Mouse (Mus musculus) midbrain, embryonic 10.5 days (tissue): Measurements from ENCODE around the gene Ccdc3. TPM values are rescaled to one million over a fixed set of nuclear protein-coding genes. Genes with fewer than 3 reads are reported as not detected.

Source experiments
- DNase-seq: peaks from one replicate; pipeline ENCODE4 v3.0.0-alpha.2; 2017; ENCODE audit warnings: low spot score
- H3K27ac ChIP-seq: fragments of 300-500 bp; sonication (generic); replicated peaks from 2 replicates; pipeline ENCODE4 v1.5.1; 2016; ENCODE audit warnings: mild to moderate bottlenecking
- H3K27me3 ChIP-seq: fragments of 300-500 bp; sonication (generic); 2 replicates; pipeline ENCODE4 v1.6.1; 2016; ENCODE audit warnings: low read depth, mild to moderate bottlenecking; ENCODE audit not compliant: poor library complexity, severe bottlenecking
- H3K36me3 ChIP-seq: fragments of 300-500 bp; sonication (generic); 2 replicates; pipeline ENCODE4 v1.6.1; 2016; ENCODE audit warnings: mild to moderate bottlenecking, moderate library complexity
- H3K4me1 ChIP-seq: fragments of 300-500 bp; sonication (generic); 2 replicates; pipeline ENCODE4 v1.6.1; 2016
- H3K4me3 ChIP-seq: fragments of 300-500 bp; sonication (generic); 2 replicates; pipeline ENCODE4 v1.5.1; 2016; ENCODE audit warnings: mild to moderate bottlenecking, moderate library complexity
- H3K9me3 ChIP-seq: fragments of 300-500 bp; sonication (generic); replicated peaks from 2 replicates; pipeline ENCODE4 v1.6.1; 2016; ENCODE audit warnings: mild to moderate bottlenecking
- WGBS: fragments of 180-500 bp; shearing (Covaris S2); methylation state at CpG from one replicate; pipeline ENCODE4 v1.1.7; 2016; 5-methylcytosine and 5-hydroxymethylcytosine counted together
- polyA plus RNA-seq: library from polyadenylated mRNA; unstranded; fragments of >200 nt; fragmentation: Nextera tagmentation; extraction: Ambion mirVana; gene quantifications from 2 replicates; pipeline ENCODE4 v1.2.1, GENCODE M21; 2016

Gene Ccdc3
- polyA plus RNA-seq, 1 experiment from 2014 or later, result 3.6 TPM

- WGBS, result 78% methylated on average over 4 of the region's 4 CpGs
- no peak for DNase-seq
- H3K4me1 ChIP-seq, result no peaks in the 10 kb centered on the region
Measured at GRCm38 (mm10) chr2:5165941-5166361, 28.4 kb downstream of the Ccdc3 start.

GRCm38 (mm10) chr2:5166796-5167195 lies 29.2 kb downstream of the Ccdc3 start:
- H3K4me3 ChIP-seq, result no peak overlapping the region
- WGBS, result 90% methylated on average over 2 of the region's 2 CpGs
- H3K4me1 ChIP-seq, result no peaks in the 10 kb centered on the region
- no peaks in the 10 kb centered on the region for H3K36me3 ChIP-seq
- H3K9me3 ChIP-seq, result no peaks in the 10 kb centered on the region
- no peak overlapping the region for H3K27ac ChIP-seq
- no peak for DNase-seq
- no peaks in the 10 kb centered on the region for H3K27me3 ChIP-seq

More at GRCm38 (mm10) chr2:5165941-5166361, 28.4 kb downstream of the Ccdc3 start:
- no peaks in the 10 kb centered on the region for H3K36me3 ChIP-seq
- H3K9me3 ChIP-seq, result no peaks in the 10 kb centered on the region
- H3K27me3 ChIP-seq, result no peaks in the 10 kb centered on the region
- H3K4me3 ChIP-seq, result no peak overlapping the region
- H3K27ac ChIP-seq, result no peak overlapping the region

GRCm38 (mm10) chr2:5170815-5171214 lies 33.2 kb downstream of the Ccdc3 start:
- H3K4me3 ChIP-seq, result no peak overlapping the region
- no peaks in the 10 kb centered on the region for H3K9me3 ChIP-seq
- H3K27ac ChIP-seq, result no peak overlapping the region
- H3K4me1 ChIP-seq, result no peaks in the 10 kb centered on the region
- H3K27me3 ChIP-seq, result no peaks in the 10 kb centered on the region
- no peak for DNase-seq
- WGBS, result 83% methylated on average over 4 of the region's 4 CpGs
- no peaks in the 10 kb centered on the region for H3K36me3 ChIP-seq

- 81% methylated on average over 5 of the region's 5 CpGs for WGBS
- DNase-seq, result no peak
- Histone ChIP-seq H3K4me3 (no peak overlapping the region), H3K27ac (no peak overlapping the region), H3K36me3 (no peaks in the 10 kb centered on the region), H3K4me1 (no peaks in the 10 kb centered on the region), H3K9me3 (0 out of 2 replicates have a peak, but pooled peaks cover 2% of the 10 kb centered on the region), H3K27me3 (no peaks in the 10 kb centered on the region)
Measured at GRCm38 (mm10) chr2:5171301-5172000, 33.9 kb downstream of the Ccdc3 start.

- H3K9me3 ChIP-seq, result 0 out of 2 replicates have a peak, but pooled peaks cover 5% of the 10 kb centered on the region
- no peak overlapping the region for H3K27ac ChIP-seq
- 94% methylated on average over 2 of the region's 2 CpGs for WGBS
- no peak overlapping the region for H3K4me3 ChIP-seq
- H3K27me3 ChIP-seq, result no peaks in the 10 kb centered on the region
- no peaks in the 10 kb centered on the region for H3K36me3 ChIP-seq
- no peaks in the 10 kb centered on the region for H3K4me1 ChIP-seq
- DNase-seq, result no peak
Measured at GRCm38 (mm10) chr2:5172773-5173172, 35.2 kb downstream of the Ccdc3 start.

- Histone ChIP-seq H3K36me3 (no peaks in the 10 kb centered on the region), H3K9me3 (0 out of 2 replicates have a peak, but pooled peaks cover 5% of the 10 kb centered on the region), H3K27ac (no peak overlapping the region), H3K4me1 (no peaks in the 10 kb centered on the region), H3K4me3 (no peak overlapping the region), H3K27me3 (no peaks in the 10 kb centered on the region)
- DNase-seq, result no peak
Measured at GRCm38 (mm10) chr2:5174716-5175115, 37.1 kb downstream of the Ccdc3 start.

- H3K27me3 ChIP-seq, result no peaks in the 10 kb centered on the region
- DNase-seq, result no peak
- H3K27ac ChIP-seq, result 0 out of 2 replicates have a peak overlapping the region, but pooled peaks have one; percentile 17
- H3K9me3 ChIP-seq, result no peaks in the 10 kb centered on the region
- H3K36me3 ChIP-seq, result no peaks in the 10 kb centered on the region
- H3K4me3 ChIP-seq, result no peak overlapping the region
- 83% methylated on average over 5 of the region's 5 CpGs for WGBS
- peaks cover 7% of the 10 kb centered on the region for H3K4me1 ChIP-seq
Measured at GRCm38 (mm10) chr2:5181462-5182443, 44.2 kb downstream of the Ccdc3 start.

- peaks cover 7% of the 10 kb centered on the region for H3K4me1 ChIP-seq
- no peak overlapping the region for H3K27ac ChIP-seq
- DNase-seq, result no peak
- no peaks in the 10 kb centered on the region for H3K9me3 ChIP-seq
- H3K36me3 ChIP-seq, result no peaks in the 10 kb centered on the region
- WGBS, result 86% methylated on average over 4 of the region's 4 CpGs
- no peaks in the 10 kb centered on the region for H3K27me3 ChIP-seq
- H3K4me3 ChIP-seq, result no peak overlapping the region
Measured at GRCm38 (mm10) chr2:5184166-5184565, 46.6 kb downstream of the Ccdc3 start.

- Histone ChIP-seq H3K9me3 (no peaks in the 10 kb centered on the region), H3K27me3 (no peaks in the 10 kb centered on the region), H3K27ac (no peak overlapping the region), H3K4me1 (peaks cover 7% of the 10 kb centered on the region), H3K4me3 (no peak overlapping the region), H3K36me3 (no peaks in the 10 kb centered on the region)
- no peak for DNase-seq
- WGBS, result 90% methylated on average over 3 of the region's 3 CpGs
Measured at GRCm38 (mm10) chr2:5185631-5186030, 48.1 kb downstream of the Ccdc3 start.

GRCm38 (mm10) chr2:5192156-5192555 lies 54.6 kb downstream of the Ccdc3 start:
- Histone ChIP-seq H3K9me3 (no peaks in the 10 kb centered on the region), H3K27ac (no peak overlapping the region), H3K4me3 (no peak overlapping the region), H3K36me3 (no peaks in the 10 kb centered on the region), H3K27me3 (no peaks in the 10 kb centered on the region), H3K4me1 (no peaks in the 10 kb centered on the region)
- 89% methylated on average over 4 of the region's 4 CpGs for WGBS
- no peak for DNase-seq

- DNase-seq, result no peak
- no peaks in the 10 kb centered on the region for H3K27me3 ChIP-seq
- H3K36me3 ChIP-seq, result no peaks in the 10 kb centered on the region
- H3K4me3 ChIP-seq, result no peak overlapping the region
- H3K9me3 ChIP-seq, result no peaks in the 10 kb centered on the region
- no peak overlapping the region for H3K27ac ChIP-seq
- 87% methylated on average over 4 of the region's 4 CpGs for WGBS
- H3K4me1 ChIP-seq, result no peaks in the 10 kb centered on the region
Measured at GRCm38 (mm10) chr2:5193071-5193470, 55.5 kb downstream of the Ccdc3 start.

- DNase-seq, result no peak
- Histone ChIP-seq H3K27ac (no peak overlapping the region), H3K27me3 (no peaks in the 10 kb centered on the region), H3K4me3 (no peak overlapping the region), H3K9me3 (no peaks in the 10 kb centered on the region), H3K36me3 (no peaks in the 10 kb centered on the region), H3K4me1 (no peaks in the 10 kb centered on the region)
- 90% methylated on average over 6 of the region's 6 CpGs for WGBS
Measured at GRCm38 (mm10) chr2:5194701-5195215, 57.2 kb downstream of the Ccdc3 start.
